In genomic region chrX:72644691-72645090, GRCm38 (mm10) we compare ENCODE assay signal across 17 mouse cellular contexts. TPM values are rescaled to one million over a fixed set of nuclear protein-coding genes. Genes with fewer than 3 reads are reported as not detected.
DNase-seq lines count a peak whose midpoint lies in the region.
"Had no signal": no experiment of that assay in that cellular context is flagged by ENCODE, and none has a peak within 500 bp of the region (broad histone marks: within the 10 kb centered on the region; RNA-seq: fewer than 3 reads in every experiment).

No protein-coding gene starts in this region.

- no peak overlapping the region for H3K27ac ChIP-seq in embryonic facial prominence, embryonic 10.5 days (replicated peaks)
- H3K27ac ChIP-seq: hindbrain, embryonic 13.5 days; liver, embryonic 12.5 days had no signal

- WGBS in embryonic facial prominence, embryonic 10.5 days: 57% methylated on average over 2 of the region's 2 CpGs

- H3K9me3 ChIP-seq in embryonic facial prominence, embryonic 10.5 days: no peaks in the 10 kb centered on the region
- H3K9me3 ChIP-seq: hindbrain, embryonic 13.5 days; liver, embryonic 12.5 days had no signal

- H3K36me3 ChIP-seq in embryonic facial prominence, embryonic 10.5 days (replicated peaks): no peaks in the 10 kb centered on the region
- H3K36me3 ChIP-seq: hindbrain, embryonic 13.5 days; liver, embryonic 12.5 days had no signal

- H3K4me1 ChIP-seq in embryonic facial prominence, embryonic 10.5 days: no peaks in the 10 kb centered on the region
- H3K4me1 ChIP-seq: hindbrain, embryonic 13.5 days; liver, embryonic 12.5 days had no signal

- no peaks in the 10 kb centered on the region for H3K27me3 ChIP-seq in embryonic facial prominence, embryonic 10.5 days (replicated peaks; ENCODE audit: low read depth, poor library complexity, severe bottlenecking)
- H3K27me3 ChIP-seq: hindbrain, embryonic 13.5 days; liver, embryonic 12.5 days had no signal

- no peak overlapping the region for H3K4me3 ChIP-seq in embryonic facial prominence, embryonic 10.5 days
- H3K4me3 ChIP-seq: erythroblast, embryonic 14.5 days; hindbrain, embryonic 13.5 days; liver, embryonic 12.5 days had no signal

- peak; percentile 7 for DNase-seq in adrenal gland, postnatal 14 days
- DNase-seq in adrenal gland, postnatal 10 days: no peak
- DNase-seq in kidney, postnatal 10 days: peak; percentile 8
- DNase-seq in kidney, adult 8-10 months: no peak
- DNase-seq in ES-CJ7 (ENCODE audit: low read depth, low spot score): peak; percentile 32
- peak; percentile 10 for DNase-seq in embryonic facial prominence, embryonic 10.5 days (ENCODE audit: low spot score)
- no peak for DNase-seq in urinary bladder, postnatal 4 days (ENCODE audit: low spot score in 2 of 2)
- no peak for DNase-seq in thymus, postnatal 14 days
- DNase-seq: cerebellum, adult 2 months; heart, adult 18-20 months; spleen, adult 18-20 months; thymus, adult 18-20 months had no signal

RNA-seq across cellular contexts. Expression of gene Gabra3, which starts 12.0 kb away (rescaled TPM):
- total RNA-seq in adrenal gland, postnatal 14 days (2021): 1.3 and 1.7 TPM in 2 replicates
- total RNA-seq in adrenal gland, postnatal 10 days (2021): 1 to 10 TPM in 1 of 2 experiments, under 1 TPM in 1; 0.70 to 1.6 TPM
- polyA plus RNA-seq in embryonic facial prominence, embryonic 10.5 days (2016; fragmentation: Nextera tagmentation; extraction: Ambion mirVana): 1.9 and 2.5 TPM in 2 replicates
- total RNA-seq: megakaryocyte, adult 5-6 weeks; monocyte, adult 5-6 weeks had no signal

Comparison
In these comparisons a context has a peak if more than half of its experiments do, and no peak if none do; other contexts are left out.
1. DNase-seq: peak in adrenal gland, postnatal 14 days (single experiment), kidney, postnatal 10 days (single experiment), ES-CJ7 (single experiment) and embryonic facial prominence, embryonic 10.5 days (single experiment); none in adrenal gland, postnatal 10 days (single experiment), kidney, adult 8-10 months (0 of 2), urinary bladder, postnatal 4 days (0 of 2) and thymus, postnatal 14 days (single experiment).